Mouse (Mus musculus) thymus, adult 2 months (tissue): ENCODE results near the gene Ror1.

Experiments
- CTCF ChIP-seq: fragments of 200-500 bp; IDR thresholded peaks from 2 replicates; pipeline ENCODE4 v1.5.1; 2012; ENCODE audit warnings: mild to moderate bottlenecking, control low read depth, low read length, moderate library complexity, borderline replicate concordance; ENCODE audit not compliant: control insufficient read depth, poor library complexity, insufficient read depth; ENCODE audit errors: extremely low read depth
- POLR2A ChIP-seq: fragments of 200-500 bp; IDR thresholded peaks from 2 replicates; pipeline ENCODE4 v1.6.1; 2012; ENCODE audit warnings: mild to moderate bottlenecking, low read length, control low read depth, moderate library complexity; ENCODE audit not compliant: control insufficient read depth, poor library complexity, insufficient read depth; ENCODE audit errors: extremely low read depth

DNA sequence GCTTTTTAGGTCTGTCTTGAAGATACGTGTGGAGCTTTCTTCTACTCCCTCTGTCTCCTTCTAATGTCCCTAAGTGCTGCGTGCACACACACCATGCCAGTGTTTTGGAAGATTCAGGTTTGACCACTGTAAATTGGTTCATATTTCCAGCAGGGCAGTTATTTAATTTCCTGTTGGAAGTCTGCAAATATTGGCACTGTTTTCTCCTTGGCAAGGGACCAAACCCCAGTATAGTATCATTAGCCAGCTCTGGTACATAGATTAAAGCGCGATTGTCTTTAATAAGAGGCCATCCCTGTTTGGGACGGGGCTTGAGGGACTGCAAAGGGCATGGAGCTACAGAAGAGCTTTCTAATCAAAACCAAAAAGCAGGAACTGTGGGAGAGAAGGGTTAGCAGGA is 33.6 kb downstream of the Ror1 start:
- TF ChIP-seq CTCF (no peak), POLR2A (no peak)
